Mouse (Mus musculus) ES-CJ7 (cell line): ENCODE results near the gene Vwa3b.
A peak's percentile ranks its signal among the peaks of the same experiment; 100 is the strongest.

ENCODE experiments used
- DNase-seq: peaks from one replicate; pipeline ENCODE4 v3.0.0; 2011; ENCODE audit warnings: low read depth, low spot score

Vwa3b gene

DNA sequence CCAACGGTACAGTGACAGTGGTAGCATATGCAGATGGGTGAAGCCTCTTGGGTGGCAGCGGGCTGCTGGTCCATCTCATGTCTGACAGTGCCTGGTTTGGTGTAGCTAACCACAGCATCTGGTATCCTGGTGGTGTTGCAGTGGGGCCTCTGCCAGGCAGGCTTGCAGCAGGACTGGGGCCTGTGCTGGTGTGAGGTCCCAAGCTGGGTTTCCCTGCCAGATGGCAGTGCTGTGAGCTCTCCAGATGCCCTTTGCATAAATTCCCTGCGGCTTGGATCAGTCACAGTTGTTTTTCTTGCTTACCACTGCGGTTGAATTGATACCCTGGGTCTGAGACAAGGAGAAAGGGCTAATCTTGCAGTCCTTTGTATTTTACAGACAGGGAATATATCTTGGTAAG, 95.9 kb downstream of the Vwa3b start:
- no peak for DNase-seq

DNA sequence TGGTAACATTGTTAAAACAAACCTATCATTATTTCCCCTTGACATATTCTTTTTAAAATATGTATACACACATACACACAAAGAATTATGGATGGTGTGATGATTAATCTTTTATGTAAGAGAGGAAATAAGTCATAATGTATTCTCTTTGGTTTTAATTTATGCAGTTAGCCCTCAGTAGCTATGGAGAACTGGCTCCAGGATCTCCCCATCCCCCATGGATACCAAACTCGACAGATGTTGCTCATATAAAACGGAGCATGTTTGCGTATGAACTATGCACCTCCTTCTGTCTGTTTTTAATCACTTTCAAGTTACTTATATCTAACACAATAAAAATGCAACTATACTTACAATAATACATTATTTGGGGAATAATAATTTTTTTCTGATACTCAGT, 96.4 kb downstream of the Vwa3b start:
- no peak for DNase-seq

DNA sequence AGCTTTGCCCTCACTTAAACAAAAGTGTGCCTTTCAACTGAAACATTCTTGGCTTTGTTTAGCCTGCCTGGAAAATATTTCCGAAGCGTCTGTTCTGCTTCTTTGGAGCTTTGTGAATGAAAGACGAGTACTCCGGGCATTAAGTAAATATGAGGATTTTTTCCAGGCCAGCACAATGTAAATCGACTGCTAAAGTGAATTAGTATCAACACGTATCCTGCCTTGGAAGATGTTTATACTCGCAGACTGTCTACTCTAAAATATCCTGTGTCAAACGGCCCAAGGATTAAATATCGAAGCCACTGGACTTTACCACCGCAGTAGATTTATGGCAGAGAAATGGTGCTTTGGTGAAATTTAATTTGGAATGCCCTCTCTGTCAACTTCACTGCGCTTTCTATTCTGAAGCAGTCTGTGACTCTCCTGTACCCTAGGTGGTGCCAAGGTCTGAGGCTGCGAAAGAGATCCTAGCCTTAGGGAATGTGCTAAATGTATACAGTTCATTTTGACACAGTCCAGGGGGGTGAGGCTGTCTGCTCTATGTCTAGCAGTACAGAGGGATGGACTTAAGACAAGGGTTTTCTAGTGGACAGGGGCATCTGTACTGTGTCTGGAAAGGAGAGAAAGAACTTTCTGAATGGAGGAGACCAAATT, 98.4 kb downstream of the Vwa3b start:
- no peak for DNase-seq

DNA sequence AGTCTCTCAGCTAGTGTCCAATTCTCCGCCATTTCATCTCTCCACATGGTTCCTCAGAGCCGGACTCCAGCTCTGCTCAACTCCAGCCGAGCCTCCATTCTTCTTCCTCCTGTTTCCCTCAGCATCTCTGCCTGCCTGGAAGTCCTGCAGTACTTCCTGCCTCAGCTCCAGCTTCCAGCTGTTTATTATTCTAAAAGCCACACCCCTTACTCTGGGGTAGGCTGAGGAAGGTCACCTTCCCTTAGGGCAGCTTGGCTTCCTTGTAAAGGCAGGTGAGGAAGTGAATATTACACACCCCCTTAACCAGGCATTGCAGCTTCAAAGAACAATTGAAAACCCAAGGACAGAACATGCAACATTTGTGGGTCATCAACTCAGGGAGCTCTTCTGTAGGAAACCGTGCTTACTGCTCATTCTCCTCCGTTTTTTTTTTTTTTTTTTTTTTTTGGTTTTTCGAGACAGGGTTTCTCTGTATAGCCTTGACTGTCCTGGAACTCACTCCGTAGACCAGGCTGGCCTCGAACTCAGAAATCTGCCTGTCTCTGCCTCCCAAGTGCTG, 103.7 kb downstream of the Vwa3b start:
- peak; percentile 96 for DNase-seq

DNA sequence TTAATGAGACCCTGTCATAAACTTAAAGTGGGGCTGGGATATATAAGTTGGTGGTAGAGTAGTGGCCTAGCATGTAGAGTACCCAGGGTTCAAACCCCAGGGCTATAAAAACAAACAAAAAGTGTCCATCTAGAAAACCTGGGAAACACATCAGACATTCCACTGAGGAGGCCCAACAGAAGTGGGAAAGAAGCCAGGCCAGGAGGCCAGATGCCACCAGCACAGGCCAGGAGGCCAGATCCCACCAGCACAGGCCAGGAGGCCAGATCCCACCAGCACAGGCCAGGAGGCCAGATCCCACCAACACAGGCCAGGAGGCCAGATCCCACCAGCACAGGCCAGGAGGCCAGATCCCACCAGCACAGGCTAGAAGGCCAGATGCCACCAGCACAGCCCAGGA, 104.8 kb downstream of the Vwa3b start:
- DNase-seq: no peak

DNA sequence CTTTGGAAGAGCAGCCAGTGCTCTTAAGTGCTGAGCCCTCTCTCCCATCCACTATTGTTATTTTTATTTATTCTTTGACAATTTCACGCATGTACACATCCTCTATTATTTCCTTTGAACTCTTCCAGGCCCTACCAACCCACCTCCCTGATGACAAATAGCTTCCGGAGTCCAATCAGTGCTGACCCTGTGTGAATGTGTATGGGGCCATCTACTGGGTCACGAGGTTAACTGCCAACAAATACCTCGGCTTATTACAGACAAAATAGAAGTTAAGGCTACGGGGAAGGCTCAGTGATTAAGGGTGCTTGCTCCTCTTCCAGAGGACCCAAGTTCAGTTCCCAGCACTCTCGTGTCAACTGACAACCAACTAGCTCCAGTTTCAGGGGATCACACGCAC, 106.0 kb downstream of the Vwa3b start:
- DNase-seq: peak; percentile 74

DNA sequence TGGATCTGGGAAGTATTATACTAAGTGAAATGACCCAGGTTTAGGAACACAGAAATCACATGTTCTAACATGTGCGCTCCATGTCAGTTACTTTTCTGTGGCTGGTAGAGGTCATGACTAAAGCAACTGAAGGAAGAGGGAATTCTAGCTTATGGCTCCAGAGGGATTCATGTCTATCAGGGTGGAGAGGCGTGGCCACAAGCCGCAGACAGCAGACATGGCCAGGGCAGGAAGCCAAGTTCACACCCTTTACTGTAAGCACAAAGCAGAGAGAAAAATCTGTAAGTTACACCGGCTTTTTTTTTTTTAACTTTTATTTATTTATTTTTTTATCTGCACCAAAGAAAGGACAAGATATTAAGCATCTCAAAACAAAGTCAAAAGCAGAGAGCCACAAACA, 119.6 kb downstream of the Vwa3b start:
- no peak for DNase-seq

DNA sequence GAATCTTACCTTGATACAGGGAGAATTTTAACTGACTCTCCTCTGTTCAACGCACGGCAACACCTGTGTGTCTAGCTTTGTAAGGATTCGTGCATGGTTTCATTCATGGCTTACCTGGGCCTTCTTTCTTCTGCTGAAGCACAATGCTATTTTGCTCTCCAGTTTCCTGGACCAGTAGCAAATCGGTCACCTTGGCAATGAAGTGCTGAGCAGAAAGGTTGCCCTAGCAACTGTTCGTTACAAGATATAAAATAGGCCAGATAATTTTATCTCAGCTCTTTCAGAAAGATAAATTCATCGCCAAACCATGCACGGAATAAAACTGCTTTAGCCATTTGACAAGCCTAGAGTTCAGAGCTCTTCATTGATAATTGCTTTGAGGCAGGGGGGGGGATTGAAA, 123.5 kb downstream of the Vwa3b start:
- no peak for DNase-seq

DNA sequence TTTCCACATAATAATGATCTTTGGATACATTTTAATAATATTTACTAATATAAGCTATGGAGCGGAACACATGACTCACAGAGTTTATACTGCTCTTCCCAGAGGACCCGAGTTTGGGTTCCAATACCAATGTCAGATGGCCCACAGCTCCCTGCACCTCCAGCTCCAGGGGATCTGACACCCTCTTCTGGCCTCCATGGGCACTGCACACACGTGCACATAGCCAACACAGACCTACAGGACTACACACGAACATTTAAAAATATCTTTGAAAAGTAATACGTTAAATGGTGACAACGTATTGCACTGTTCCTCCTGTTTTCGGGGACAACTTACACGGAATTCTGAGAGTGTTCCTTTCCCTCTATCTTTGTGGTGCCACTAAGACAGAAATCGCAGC, 125.5 kb downstream of the Vwa3b start:
- peak; percentile 40 for DNase-seq

DNA sequence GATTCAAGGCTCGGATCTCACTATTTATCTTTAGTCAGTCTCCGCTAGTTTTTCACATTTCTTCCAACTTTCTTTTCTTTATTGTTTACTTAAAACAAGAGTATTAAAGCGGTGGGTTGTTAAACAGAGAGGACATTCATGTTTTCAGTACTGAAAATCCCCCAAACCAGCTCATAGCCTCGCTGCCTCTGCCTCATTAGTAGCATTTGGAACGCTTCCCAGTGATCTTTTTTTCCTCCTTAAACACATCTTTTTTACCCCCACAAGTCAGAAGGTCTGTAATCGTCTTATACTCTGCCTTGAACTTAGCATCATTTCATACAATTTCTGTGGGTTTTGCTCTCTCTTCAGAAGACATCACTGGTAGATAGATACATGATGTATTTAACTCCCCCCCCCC, 139.7 kb downstream of the Vwa3b start:
- DNase-seq: no peak

DNA sequence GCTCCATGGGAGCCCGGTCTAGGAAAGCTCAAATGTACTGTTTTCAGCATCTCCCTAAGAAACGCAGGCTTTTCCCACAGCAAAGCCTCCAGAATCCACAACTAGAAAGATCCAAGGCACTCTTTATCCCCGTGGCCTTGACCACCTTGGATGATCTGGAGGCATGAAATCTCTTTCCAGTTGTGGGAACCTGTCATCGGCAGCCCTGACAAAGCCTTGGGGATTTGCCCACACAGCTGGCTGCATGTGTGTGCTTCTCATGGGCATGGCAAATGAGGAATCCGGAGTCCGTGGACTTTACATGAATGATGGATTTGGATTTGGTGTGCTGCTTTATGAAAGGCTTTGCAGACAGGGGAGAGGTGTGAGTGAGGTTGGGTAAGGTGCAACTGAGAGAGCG, 141.5 kb downstream of the Vwa3b start:
- no peak for DNase-seq

DNA sequence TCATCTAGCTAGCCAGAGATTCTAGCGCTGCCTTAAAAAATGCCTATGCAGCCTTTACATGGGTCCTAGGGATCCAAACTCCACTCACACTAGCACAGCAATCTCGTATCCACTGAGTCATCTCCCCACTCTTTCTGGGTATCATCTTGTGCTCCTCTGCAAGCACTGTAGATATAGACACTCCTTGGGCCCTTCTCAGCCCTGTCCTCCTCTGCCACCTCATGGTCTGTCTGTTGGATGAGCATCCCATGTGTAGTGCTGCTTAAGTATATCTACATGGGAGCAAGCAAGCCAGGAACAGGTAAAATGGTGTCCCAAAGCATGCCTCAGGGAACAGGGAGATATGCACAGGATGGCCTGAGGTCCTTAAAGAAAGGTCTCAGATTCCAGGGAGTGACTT, 151.5 kb downstream of the Vwa3b start:
- DNase-seq: no peak

DNA sequence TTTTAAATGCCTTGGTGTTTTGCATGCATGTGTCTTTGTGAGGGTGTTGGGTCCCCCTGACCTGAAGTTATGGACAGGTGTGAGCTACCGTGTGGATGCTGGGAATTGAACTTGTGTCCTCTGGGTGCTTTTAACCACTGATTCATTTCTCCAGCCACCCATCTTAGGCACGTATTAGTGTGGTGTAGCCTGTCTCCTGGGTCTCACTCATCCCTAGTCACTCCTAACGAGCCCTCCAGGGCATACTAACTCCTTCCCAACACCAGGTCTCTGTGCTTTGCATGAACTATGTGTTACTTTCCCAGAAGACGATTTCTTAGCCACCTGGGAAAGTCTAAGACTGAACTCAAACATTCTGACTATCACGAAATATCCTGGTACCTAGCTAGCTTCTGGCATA, 153.5 kb downstream of the Vwa3b start:
- no peak for DNase-seq

DNA sequence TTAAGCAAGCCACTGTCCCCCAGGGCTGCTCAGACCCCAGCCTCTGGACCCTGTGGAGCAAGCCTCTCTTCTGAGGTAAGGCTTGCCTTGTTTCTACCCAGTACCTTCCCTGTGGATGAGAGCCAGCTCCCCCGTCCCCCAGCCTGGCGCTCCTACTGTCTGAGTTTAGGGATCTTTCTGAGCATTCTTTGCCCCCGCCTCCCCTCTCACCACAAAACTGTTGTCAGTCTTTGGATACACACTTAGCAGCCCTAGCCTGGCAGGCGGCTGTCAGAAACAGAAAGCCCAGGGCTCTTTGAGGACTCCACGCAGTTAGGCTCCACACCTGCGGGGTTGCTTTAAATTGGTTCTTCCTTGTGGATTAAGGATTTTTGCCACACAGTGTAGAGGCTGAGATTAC, 160.7 kb downstream of the Vwa3b start:
- no peak for DNase-seq

DNA sequence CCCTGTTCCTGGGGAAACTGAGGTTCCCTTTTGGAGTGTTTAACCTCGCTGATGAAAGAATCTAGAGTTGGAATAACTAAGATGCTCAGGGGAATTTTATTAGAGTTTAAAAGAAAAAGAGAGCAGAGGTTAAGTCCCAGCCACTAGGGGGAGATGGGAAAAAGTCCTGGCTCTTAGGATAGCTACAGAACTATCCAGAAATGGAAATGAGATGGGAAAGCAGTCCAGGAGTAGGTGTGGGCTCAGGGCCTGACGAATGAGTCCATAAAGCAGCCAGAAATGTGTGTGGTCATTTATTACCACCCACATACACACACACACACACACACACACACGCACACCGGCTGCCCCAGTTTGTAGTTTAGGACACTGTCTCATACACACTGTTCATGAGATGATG, 168.2 kb downstream of the Vwa3b start:
- DNase-seq: peak; percentile 56

DNA sequence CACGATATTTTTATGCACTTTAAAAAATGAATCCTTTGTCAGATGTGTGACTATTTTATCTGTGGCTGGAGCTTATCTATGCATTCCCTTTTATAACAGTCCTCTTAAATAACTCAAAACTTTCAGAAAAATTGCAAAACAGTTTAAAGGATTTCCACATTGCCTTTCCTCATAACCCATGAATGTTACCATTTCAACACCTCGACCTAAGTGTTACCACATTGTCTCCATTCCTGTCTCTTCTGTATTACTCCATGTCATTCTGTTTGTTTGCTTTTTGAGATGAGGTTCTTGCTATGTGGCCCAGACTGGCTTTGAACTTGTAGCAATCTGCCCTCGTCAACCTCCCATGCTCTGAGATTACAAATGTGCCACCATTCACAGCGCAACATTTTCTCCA, 175.0 kb downstream of the Vwa3b start:
- DNase-seq: no peak

DNA sequence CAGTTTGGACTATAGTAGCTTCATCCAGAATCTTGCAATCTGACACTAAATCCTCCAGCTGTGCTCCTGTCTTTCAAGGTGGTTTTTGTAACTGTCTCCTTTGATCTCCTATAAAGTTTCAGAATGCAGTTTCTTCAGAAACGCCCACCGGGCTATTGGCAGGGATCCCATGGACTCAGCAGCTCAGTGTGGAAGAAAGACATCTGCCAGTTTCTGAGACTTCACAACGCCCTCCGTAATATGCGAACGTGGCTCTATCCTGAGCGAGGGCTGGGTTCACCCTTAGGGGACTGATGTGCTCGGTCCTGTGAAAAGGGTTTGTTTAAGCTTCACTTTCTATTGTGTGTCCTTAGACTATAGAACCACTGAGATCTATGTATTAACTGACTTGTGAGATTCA, 181.3 kb downstream of the Vwa3b start:
- no peak for DNase-seq

DNA sequence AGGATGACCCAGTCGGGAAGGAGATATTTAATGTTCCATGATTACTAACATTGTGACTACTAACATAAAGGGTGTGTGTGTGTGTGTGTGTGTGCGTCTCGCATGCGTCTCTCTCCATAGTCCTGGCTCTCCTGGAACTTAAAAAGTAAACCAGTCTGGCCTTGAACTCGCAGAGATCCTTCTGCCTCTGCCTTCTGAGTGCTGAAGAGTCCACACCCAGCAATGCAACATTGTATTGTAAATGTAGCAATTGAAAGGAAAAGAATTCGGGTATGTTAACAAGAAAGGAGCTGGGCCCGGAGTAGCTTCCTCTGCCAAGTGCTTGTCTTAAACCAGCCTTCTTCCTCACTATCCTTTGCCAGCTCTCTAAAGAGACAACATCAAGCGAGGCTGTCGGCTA, 186.0 kb downstream of the Vwa3b start:
- DNase-seq: peak; percentile 97

DNA sequence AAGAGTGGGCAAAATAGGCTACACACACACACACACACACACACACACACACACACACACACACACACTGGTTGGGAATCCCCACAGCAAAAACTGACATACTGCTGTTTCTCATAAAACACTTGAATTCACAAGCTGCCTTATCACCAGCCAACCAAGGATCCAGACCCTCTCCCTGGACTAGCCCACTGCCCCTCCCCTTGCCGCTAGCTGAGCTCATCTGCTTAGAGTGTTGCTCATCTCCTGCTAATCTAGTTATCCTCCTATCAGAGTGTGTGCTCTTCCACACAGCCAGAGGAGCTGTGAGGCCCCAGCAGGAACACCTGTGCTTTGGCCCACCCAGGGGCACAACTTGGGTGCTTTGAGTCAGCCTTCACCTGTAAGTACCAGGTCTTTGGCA, 187.7 kb downstream of the Vwa3b start, which contains the start of gene Cnga3:
Gene Cnga3 (plus strand): TSS at position 291 of the 400 bp plus-strand sequence.
- no peak for DNase-seq

DNA sequence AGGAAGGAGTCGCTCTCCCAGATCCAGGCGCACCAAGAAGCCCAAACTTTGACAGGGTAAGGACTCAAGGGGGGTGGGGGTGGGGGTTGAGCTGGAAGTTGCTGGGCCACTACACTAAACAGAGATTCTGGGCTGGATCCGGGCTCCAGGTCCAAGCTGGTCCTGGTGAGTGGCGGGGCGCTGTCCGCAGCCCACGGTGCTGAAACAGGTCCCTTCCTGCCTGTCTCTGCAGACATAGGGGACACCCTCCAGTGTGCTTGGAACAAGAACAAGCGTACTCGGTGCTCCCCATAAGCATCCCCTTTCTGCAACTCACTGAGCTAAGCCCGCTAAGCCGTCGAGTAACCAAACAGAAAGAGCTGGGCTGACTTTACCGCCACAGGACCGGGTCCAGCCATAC, 192.0 kb downstream of the Vwa3b start:
- DNase-seq: peak; percentile 47

DNA sequence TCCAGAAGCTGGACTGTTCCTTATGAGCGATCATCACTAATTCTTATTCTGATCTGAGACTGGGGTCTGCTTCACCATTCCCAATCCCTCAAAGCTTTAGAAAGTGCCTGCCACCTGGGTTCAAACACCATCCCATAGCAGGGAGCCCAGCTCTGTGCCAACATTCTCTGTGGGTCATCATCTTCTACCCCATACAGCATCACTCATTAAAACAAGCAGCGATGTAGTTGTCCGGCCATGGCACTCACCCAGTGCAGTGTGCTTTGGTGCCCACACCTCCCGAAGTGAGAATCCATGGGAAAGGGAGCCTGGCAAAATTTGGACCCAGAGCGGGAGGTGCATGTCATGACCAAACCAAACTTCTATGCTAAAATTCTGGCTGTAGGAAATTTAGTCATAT, 193.2 kb downstream of the Vwa3b start:
- no peak for DNase-seq

DNA sequence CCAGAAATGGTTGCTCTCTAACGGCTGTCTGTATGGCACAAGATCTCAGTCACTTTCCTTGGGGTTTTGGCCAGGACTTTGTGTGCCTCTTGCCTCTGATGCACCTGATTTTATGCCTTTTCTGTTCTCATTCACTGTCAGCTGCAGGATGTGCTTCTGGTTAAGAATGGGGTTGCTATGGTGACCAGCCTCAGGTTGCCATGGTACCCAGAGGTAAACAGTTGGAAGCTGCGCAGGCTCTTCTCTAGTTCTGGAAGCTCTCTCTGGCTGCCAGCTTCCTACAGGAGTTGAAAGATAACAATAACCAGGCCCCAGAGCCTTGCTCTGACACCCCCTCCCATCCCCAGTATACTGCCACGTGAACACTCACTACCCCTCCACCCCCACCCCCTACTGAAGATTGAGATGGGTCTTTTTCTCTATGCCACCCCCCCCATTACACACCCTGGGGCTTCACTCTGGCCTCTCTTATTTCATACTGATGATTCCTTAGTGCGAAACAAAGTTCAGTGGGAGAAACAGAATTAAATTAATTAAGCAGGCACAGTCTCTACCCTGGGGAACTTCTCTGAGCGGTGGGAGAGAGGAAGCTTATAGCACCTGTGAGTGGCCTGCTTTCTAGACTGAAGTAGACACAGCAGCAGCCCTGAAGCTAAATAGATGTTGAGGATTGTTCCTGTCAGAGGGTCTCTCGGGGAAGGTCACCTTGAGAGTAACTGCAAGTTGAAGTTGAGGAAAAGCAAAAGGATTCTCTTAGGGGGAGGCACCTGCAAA, 193.9 kb downstream of the Vwa3b start:
- peak; percentile 70 for DNase-seq

DNA sequence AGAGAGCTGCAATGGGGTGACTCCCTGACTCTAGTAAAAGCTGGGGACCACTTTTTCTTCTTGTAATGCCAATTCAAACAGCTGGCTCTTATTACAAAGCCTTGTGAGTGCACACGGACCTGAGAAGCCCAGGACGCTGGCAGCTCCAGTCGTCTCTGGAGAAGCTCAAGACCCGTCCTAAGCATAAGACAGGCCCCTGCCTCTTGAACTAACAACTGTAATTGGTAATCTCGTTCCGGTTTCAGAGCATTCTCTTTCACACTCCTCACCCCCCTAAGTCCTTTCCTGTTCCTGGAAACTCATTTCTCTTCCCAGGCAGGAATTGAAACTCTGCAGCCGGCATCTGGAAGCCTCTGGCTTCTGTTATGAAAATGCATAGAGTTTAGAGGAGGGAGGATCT, 195.6 kb downstream of the Vwa3b start:
- DNase-seq: no peak
